Mouse (Mus musculus) liver, postnatal 0 days (tissue): ENCODE data around the gene Commd1. TPM values are rescaled to one million over a fixed set of nuclear protein-coding genes. Genes with fewer than 3 reads are reported as not detected.
A peak's percentile ranks its signal among the peaks of the same experiment; 100 is the strongest.

Experiments
- ATAC-seq: fragments of 200-750 bp; cut with Nextera tagmentation; 2 replicates; pipeline ENCODE4 v1.8.0; 2017; ENCODE audit warnings: mild to moderate bottlenecking, moderate library complexity
- DNase-seq: peaks from one replicate; pipeline ENCODE4 v3.0.0-alpha.2; 2016
- H3K27ac ChIP-seq: fragments of 300-500 bp; sonication (generic); 2 replicates; pipeline ENCODE4 v1.5.1; 2014; ENCODE audit warnings: antibody characterized with exemption, moderate library complexity, mild to moderate bottlenecking, low read depth
- H3K27me3 ChIP-seq: fragments of 300-500 bp; sonication (generic); 2 replicates; pipeline ENCODE4 v1.6.1; 2014; ENCODE audit warnings: low read length, control low read depth, mixed read lengths; ENCODE audit not compliant: insufficient read depth
- H3K36me3 ChIP-seq: fragments of 300-500 bp; sonication (generic); replicated peaks from 2 replicates; pipeline ENCODE4 v1.6.1; 2014; ENCODE audit warnings: mild to moderate bottlenecking, control low read depth, low read length, moderate library complexity, mixed read lengths; ENCODE audit not compliant: insufficient read depth
- H3K4me1 ChIP-seq: fragments of 300-500 bp; sonication (generic); 2 replicates; pipeline ENCODE4 v1.6.1; 2014; ENCODE audit warnings: antibody characterized with exemption, mild to moderate bottlenecking, control low read depth; ENCODE audit not compliant: insufficient read depth
- H3K4me2 ChIP-seq: fragments of 300-500 bp; sonication (generic); 2 replicates; pipeline ENCODE4 v1.6.1; 2014; ENCODE audit warnings: low read depth, mild to moderate bottlenecking, low read length, moderate library complexity, mixed read lengths
- H3K4me3 ChIP-seq: fragments of 300-500 bp; sonication (generic); 2 replicates; pipeline ENCODE4 v1.5.1; 2014; ENCODE audit warnings: low read depth, low read length
- H3K9ac ChIP-seq: fragments of 300-500 bp; sonication (generic); replicated peaks from 2 replicates; pipeline ENCODE4 v1.6.1; 2014; ENCODE audit warnings: mild to moderate bottlenecking, moderate library complexity
- H3K9me3 ChIP-seq: fragments of 300-500 bp; sonication (generic); 2 replicates; pipeline ENCODE4 v1.6.1; 2016; ENCODE audit warnings: mild to moderate bottlenecking, control low read depth, low read length, mixed read lengths
- CTCF ChIP-seq: sonication (generic); IDR thresholded peaks from 2 replicates; pipeline ENCODE4 v1.5.1; 2016; ENCODE audit warnings: antibody characterized with exemption, low read depth
- EP300 ChIP-seq: IDR thresholded peaks from 2 replicates; pipeline ENCODE4 v1.6.1; 2016; ENCODE audit warnings: antibody characterized with exemption, low read depth, mild to moderate bottlenecking
- WGBS: fragments of 180-500 bp; shearing (Covaris S2); extraction: QIAGEN DNeasy Blood & Tissue Kit; methylation state at CpG from one replicate; pipeline ENCODE4 v1.1.7; 2014; ENCODE audit not compliant: insufficient replicate concordance; 5-methylcytosine and 5-hydroxymethylcytosine counted together
- polyA plus RNA-seq: library from polyadenylated mRNA; unstranded; fragments of >200 nt; fragmentation: Nextera tagmentation; extraction: Ambion mirVana; gene quantifications from 2 replicates; pipeline ENCODE4 v1.2.1, GENCODE M21; 2015

Commd1 gene
- polyA plus RNA-seq, 1 experiment from 2014 or later = 157 TPM

DNA sequence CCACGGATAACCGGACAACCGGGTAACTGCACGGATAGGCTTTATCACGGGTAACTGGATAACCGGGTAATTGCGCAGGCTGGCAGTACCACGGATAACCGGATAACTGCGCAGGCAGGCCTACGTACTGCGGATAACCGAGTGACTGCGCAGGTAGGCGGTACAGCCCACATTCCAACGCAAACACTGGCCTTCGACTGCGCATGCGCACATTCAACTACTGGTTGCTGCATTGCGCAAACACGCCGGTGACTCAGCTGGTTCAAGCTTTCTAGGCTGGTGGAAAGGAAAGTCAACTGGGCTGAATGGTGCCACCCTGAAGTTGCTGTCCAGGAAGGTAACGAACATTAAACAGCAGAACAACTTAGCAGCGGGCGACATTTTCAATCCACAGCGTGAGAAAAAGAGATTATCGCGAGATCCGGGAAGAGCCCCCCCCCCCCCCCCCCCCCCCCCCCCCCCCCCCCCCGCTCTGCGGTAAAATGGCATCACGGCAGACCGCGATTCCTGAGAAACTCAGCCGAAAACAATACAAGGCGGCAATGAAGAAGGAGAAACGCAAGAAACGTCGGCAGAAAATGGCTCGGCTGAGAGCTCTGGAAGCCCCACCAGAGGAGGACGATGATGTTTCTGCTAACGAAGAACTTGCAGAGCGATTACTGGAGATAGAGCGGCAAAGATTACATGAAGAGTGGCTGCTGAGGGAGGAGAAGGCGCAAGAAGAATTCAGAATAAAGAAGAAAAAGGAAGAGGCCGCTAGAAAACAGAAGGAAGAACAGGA is 9.2 kb downstream of the Commd1 start:
- H3K36me3 ChIP-seq = peaks cover 13% of the 10 kb centered on the region
- DNase-seq (peak; percentile 87), ATAC-seq (peak; percentile 77)
- H3K27ac ChIP-seq = peak overlapping the region; percentile 84
- H3K27me3 ChIP-seq = no peaks in the 10 kb centered on the region
- no peak for TF ChIP-seq EP300
- TF ChIP-seq CTCF = no peak
- no peaks in the 10 kb centered on the region; the same call in 1 of the 2 replicates for H3K9me3 ChIP-seq
- peaks cover 12% of the 10 kb centered on the region for H3K4me1 ChIP-seq
- 50% methylated on average over 44 of the region's 46 CpGs for WGBS
- H3K9ac ChIP-seq = peak overlapping the region; percentile 68
- peak overlapping the region; percentile 74 for H3K4me2 ChIP-seq
- peak overlapping the region; percentile 60 for H3K4me3 ChIP-seq

DNA sequence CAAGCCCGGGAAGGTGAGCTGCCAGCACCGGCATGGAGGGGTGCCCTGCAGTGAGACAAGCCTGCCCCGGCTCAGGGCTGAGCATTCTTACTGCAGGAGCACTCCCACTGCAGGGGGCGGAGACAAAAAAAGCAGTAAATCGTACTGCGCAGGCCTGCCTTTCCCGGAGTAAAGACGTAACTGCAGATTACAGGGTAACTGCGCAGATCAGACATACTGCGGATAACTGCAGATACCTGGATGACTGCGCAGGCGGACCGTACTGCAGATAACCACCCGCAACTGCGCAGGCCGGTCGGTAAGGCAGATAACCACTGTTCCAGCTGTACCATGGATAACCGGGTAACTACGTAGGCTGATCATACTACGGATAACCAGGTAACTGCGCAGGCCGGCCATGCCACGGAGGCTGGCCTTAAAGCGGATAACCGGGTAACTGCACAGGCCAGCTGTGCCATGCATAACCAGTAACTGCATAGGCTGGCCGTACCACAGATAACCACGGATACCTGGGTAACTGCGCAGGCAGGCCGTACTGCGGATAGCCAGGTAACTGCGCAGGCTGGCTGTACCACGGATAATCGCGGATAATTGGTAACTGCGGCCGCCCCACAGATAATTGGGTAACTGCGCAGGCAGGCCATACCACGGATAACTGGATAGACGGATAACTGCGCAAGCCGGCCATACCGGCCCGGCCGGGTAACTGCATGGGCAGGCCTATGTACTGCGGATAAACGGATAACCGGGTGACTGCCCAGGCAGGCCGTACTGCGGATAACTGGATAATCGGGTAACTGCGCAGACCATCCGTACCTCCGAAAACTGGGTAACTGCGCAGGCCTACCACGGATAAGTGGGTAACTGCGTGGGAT is 10.1 kb downstream of the Commd1 start, which contains the start of gene Zrsr1:
Gene Zrsr1 (plus strand): TSS at position 171 of the 875 bp plus-strand sequence.
- peak within 1 kb of the TSS; percentile 60 for H3K4me3 ChIP-seq
- ATAC-seq (peak; percentile 77), DNase-seq (peak; percentile 69)
- H3K9me3 ChIP-seq = peaks cover 3% of the 10 kb centered on the region; the same call in 1 of the 2 replicates
- H3K27me3 ChIP-seq = no peaks in the 10 kb centered on the region
- H3K27ac ChIP-seq = peak within 1 kb of the TSS; percentile 84
- peak within 1 kb of the TSS; percentile 74 for H3K4me2 ChIP-seq
- peak within 1 kb of the TSS; percentile 68 for H3K9ac ChIP-seq
- 47% methylated on average over 56 of the region's 56 CpGs for WGBS
- peaks cover 12% of the 10 kb centered on the region for H3K4me1 ChIP-seq
- TF ChIP-seq EP300 (peak; percentile 93), CTCF (0 out of 2 replicates have a peak, but pooled peaks have one; percentile 4)
- peaks cover 6% of the 10 kb centered on the region for H3K36me3 ChIP-seq

DNA sequence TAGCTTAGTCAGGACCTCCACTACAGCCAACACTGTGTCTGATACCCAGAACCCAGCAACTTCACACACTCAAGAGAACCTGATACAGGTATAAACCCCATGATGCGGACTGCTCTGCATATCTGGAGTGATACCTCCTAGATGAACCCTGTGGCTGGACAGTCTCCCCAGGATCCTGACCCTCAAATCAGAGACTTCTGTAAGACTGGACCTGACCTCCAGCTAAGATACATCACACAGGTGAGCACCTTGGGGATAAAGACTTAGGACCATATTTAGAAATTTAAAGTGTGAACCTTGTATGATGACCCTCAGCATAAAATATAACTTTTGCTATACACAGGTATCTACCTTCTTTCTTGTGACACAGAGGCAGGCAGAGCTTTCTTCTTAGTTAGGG is 11.6 kb downstream of the Commd1 start:
- ATAC-seq = no peak
- H3K4me2 ChIP-seq = no peak overlapping the region

DNA sequence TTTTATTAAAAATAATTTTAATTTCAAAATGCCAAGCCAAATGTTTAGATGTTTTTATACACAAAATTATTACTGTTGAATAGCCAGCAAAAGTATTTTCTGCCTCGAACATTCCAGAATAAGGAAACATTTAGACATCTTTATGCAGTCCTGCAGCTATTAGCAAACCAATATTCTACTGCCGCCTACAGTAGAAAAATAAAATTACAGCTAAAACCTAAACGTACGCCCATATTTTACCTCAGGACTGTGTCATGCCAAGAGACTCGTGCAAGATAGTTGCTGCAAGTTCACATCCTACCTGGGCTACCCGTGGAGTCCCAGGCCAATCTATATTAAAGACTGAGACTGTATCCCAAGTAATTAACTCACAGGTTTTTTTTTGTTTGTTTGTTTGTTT is 12.7 kb downstream of the Commd1 start:
- Histone ChIP-seq H3K4me3 (no peak overlapping the region), H3K27me3 (no peaks in the 10 kb centered on the region), H3K9ac (no peak overlapping the region), H3K4me1 (no peaks in the 10 kb centered on the region), H3K9me3 (peaks cover 8% of the 10 kb centered on the region; the same call in 1 of the 2 replicates), H3K27ac (no peak overlapping the region), H3K36me3 (peaks cover 2% of the 10 kb centered on the region; the same call in 1 of the 2 replicates), H3K4me2 (no peak overlapping the region)
- no peak for DNase-seq
- no peak for TF ChIP-seq EP300
- TF ChIP-seq CTCF = peak; percentile 70
- WGBS = 30% methylated on average over 6 of the region's 6 CpGs
- no peak for ATAC-seq

More for the DNA sequence above, 11.6 kb downstream of the Commd1 start:
- Histone ChIP-seq H3K27me3 (no peaks in the 10 kb centered on the region), H3K4me3 (no peak overlapping the region), H3K27ac (no peak overlapping the region), H3K4me1 (peaks cover 2% of the 10 kb centered on the region), H3K9me3 (peaks cover 8% of the 10 kb centered on the region; the same call in 1 of the 2 replicates), H3K9ac (no peak overlapping the region), H3K36me3 (peaks cover 2% of the 10 kb centered on the region; the same call in 1 of the 2 replicates)
- DNase-seq = no peak
- 96% methylated on average over 1 of the region's 1 CpGs for WGBS
- TF ChIP-seq EP300 (no peak), CTCF (no peak)

DNA sequence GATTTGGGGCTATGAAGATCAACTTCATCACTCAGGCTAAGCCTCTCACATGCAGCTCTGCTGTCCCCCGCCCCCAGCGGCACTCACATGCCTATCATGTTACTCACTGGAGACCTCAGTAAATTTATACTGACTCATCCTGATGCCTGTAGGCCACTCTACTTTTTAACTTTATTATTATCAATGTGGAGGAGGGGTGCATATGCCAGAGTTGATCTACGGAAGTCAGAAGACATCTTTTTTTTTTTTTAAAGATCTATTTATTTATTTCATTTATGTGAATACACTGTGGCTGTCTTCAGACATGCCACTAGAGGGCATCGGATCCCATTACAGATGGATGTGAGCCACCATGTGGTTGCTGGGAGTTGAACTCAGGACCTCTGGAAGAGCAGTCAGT is 16.7 kb downstream of the Commd1 start:
- no peak overlapping the region for H3K4me2 ChIP-seq
- peaks cover 8% of the 10 kb centered on the region; the same call in 1 of the 2 replicates for H3K9me3 ChIP-seq
- H3K9ac ChIP-seq = no peak overlapping the region
- ATAC-seq = no peak
- H3K27me3 ChIP-seq = no peaks in the 10 kb centered on the region
- DNase-seq = no peak
- 80% methylated on average over 4 of the region's 4 CpGs for WGBS
- H3K4me3 ChIP-seq = no peak overlapping the region
- H3K36me3 ChIP-seq = peaks cover 2% of the 10 kb centered on the region; the same call in 1 of the 2 replicates
- TF ChIP-seq EP300 (no peak), CTCF (peak; percentile 57)
- H3K27ac ChIP-seq = no peak overlapping the region
- H3K4me1 ChIP-seq = no peaks in the 10 kb centered on the region

DNA sequence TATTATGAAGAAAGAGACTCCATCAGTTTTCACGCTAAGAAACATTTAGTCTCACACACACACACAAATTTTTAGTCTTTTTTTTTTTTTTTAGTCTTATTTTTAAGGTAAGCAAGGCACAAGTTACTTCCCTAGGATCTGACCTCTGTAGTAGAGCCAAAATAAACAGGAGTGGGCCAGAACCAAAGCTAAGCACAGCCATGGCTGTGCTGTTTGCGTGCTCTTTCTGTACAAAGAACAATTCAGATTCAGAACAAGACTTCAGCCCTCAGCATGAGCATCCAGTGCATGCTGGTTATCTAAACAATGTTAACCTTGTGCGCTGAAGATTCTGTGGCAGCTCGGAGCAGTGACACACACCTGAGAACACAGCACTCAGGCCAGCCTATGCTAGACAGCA is 17.8 kb downstream of the Commd1 start:
- Histone ChIP-seq H3K27me3 (no peaks in the 10 kb centered on the region), H3K4me3 (no peak overlapping the region), H3K4me2 (no peak overlapping the region), H3K27ac (0 out of 2 replicates have a peak overlapping the region, but pooled peaks have one; percentile 29), H3K4me1 (no peaks in the 10 kb centered on the region), H3K9ac (no peak overlapping the region), H3K9me3 (peaks cover 8% of the 10 kb centered on the region; the same call in 1 of the 2 replicates), H3K36me3 (peaks cover 2% of the 10 kb centered on the region; the same call in 1 of the 2 replicates)
- TF ChIP-seq CTCF (no peak), EP300 (no peak)
- DNase-seq (no peak), ATAC-seq (no peak)
- 72% methylated on average over 4 of the region's 4 CpGs for WGBS
